Mouse (Mus musculus) testis, adult 2 months (tissue): ENCODE measurements around the gene Vps53. TPM values are rescaled to one million over a fixed set of nuclear protein-coding genes. Genes with fewer than 3 reads are reported as not detected.

ENCODE experiments used
- H3K27ac ChIP-seq: fragments of 200-500 bp; 2 replicates; pipeline ENCODE4 v1.5.1; 2012; ENCODE audit warnings: low read depth, low read length; ENCODE audit not compliant: control insufficient read depth, insufficient read depth
- H3K27me3 ChIP-seq: fragments of 200-500 bp; 2 replicates; pipeline ENCODE4 v1.6.1; 2012; ENCODE audit warnings: mild to moderate bottlenecking, low read length, moderate library complexity; ENCODE audit not compliant: control insufficient read depth, insufficient read depth
- H3K36me3 ChIP-seq: fragments of 200-500 bp; 2 replicates; pipeline ENCODE4 v1.6.1; 2012; ENCODE audit warnings: mild to moderate bottlenecking, low read length; ENCODE audit not compliant: control insufficient read depth, insufficient read depth
- H3K4me1 ChIP-seq: fragments of 200-500 bp; 2 replicates; pipeline ENCODE4 v1.6.1; 2012; ENCODE audit warnings: low read length; ENCODE audit not compliant: control insufficient read depth, insufficient read depth
- H3K4me3 ChIP-seq: fragments of 200-500 bp; 2 replicates; pipeline ENCODE4 v1.5.1; 2012; ENCODE audit warnings: low read depth, mild to moderate bottlenecking, low read length, moderate library complexity, mixed read lengths; ENCODE audit not compliant: control insufficient read depth
- CTCF ChIP-seq: fragments of 200-500 bp; IDR thresholded peaks from 2 replicates; pipeline ENCODE4 v1.5.1; 2012; ENCODE audit warnings: low read depth, mild to moderate bottlenecking, inconsistent platforms, low read length, moderate library complexity; ENCODE audit not compliant: control insufficient read depth, insufficient read depth, insufficient replicate concordance
- POLR2A ChIP-seq: fragments of 200-500 bp; IDR thresholded peaks from 2 replicates; pipeline ENCODE4 v1.6.1; 2012; ENCODE audit warnings: low read depth, mild to moderate bottlenecking, inconsistent platforms, low read length, moderate library complexity; ENCODE audit not compliant: control insufficient read depth
- polyA plus RNA-seq: library from polyadenylated mRNA; depleted of rRNA; stranded (reverse); fragments of >200 nt; gene quantifications from 2 replicates; pipeline ENCODE4 v1.2.3, GENCODE M21; 2012

Gene Vps53
- polyA plus RNA-seq, 1 experiment, result 11.5 TPM

DNA sequence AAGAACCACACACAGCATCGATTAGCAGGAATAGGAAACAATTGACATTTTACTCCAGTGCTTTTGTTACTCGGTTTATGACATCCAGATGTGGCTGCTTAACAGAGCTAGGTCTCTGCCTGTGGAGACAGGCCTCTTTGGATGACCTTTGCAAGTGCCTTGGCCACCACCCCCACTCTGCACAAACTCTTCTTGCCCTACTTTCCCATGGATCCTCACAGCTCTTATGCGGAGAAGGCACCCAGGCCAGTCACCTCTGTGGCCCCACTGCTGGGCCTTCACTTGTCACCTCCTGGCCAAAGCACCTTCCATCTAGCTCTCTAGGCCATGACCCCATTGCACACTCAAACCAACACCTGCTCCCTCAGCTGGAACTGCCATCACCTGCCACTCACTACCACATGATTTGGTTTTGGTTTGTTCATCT, 95.5 kb downstream of the Vps53 start:
- Histone ChIP-seq H3K27ac (no peak overlapping the region), H3K27me3 (no peaks in the 10 kb centered on the region), H3K4me3 (no peak overlapping the region), H3K4me1 (no peaks in the 10 kb centered on the region), H3K36me3 (no peaks in the 10 kb centered on the region; the same call in 1 of the 2 replicates)
- TF ChIP-seq POLR2A (no peak), CTCF (no peak)

DNA sequence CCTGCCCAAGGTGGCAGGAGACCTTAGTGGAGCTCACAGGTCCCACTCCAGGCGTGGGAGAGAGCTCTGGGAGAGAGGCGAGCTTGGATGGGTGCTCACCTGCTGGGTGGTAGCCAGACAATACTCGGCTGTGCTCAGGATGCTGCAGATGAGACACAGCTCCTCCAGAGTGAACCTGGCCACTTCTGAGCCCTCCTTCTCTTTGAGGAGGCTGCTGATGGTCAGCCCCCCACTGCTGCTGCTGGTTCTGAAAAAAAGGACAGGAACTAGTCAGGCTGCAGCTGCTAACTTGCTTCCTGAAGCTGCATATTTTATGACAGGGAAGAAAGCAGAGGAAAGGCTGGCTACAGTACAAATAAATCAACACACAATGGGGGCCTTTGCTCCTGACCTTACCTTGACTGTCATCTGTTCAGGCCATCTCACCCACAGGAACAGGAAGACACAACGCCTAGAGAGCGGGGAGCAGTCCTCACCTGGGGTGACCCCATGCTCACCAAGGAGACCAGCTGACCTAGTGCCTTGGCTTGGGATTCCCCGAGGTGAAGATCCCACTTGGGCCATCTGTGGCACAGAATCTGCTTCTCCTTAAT, 98.3 kb downstream of the Vps53 start:
- no peaks in the 10 kb centered on the region; the same call in 1 of the 2 replicates for H3K36me3 ChIP-seq
- no peak overlapping the region for H3K4me3 ChIP-seq
- H3K27ac ChIP-seq, result no peak overlapping the region
- H3K4me1 ChIP-seq, result no peaks in the 10 kb centered on the region
- no peaks in the 10 kb centered on the region for H3K27me3 ChIP-seq
- TF ChIP-seq CTCF (no peak), POLR2A (no peak)

- H3K27me3 ChIP-seq, result no peaks in the 10 kb centered on the region
- H3K36me3 ChIP-seq, result no peaks in the 10 kb centered on the region; the same call in 1 of the 2 replicates
- H3K4me1 ChIP-seq, result no peaks in the 10 kb centered on the region
- no peak overlapping the region for H3K4me3 ChIP-seq
- TF ChIP-seq POLR2A (no peak), CTCF (no peak)
- no peak overlapping the region for H3K27ac ChIP-seq
Observed at GRCm38 (mm10) chr11:76080293-76080692, 99.2 kb downstream of the Vps53 start.

- Histone ChIP-seq H3K27me3 (no peaks in the 10 kb centered on the region), H3K27ac (no peak overlapping the region), H3K36me3 (no peaks in the 10 kb centered on the region; the same call in none of the 2 replicates), H3K4me1 (no peaks in the 10 kb centered on the region), H3K4me3 (no peak overlapping the region)
- no peak for TF ChIP-seq POLR2A
- TF ChIP-seq CTCF, result no peak
Observed at GRCm38 (mm10) chr11:76077341-76077740, 102.1 kb downstream of the Vps53 start.

DNA sequence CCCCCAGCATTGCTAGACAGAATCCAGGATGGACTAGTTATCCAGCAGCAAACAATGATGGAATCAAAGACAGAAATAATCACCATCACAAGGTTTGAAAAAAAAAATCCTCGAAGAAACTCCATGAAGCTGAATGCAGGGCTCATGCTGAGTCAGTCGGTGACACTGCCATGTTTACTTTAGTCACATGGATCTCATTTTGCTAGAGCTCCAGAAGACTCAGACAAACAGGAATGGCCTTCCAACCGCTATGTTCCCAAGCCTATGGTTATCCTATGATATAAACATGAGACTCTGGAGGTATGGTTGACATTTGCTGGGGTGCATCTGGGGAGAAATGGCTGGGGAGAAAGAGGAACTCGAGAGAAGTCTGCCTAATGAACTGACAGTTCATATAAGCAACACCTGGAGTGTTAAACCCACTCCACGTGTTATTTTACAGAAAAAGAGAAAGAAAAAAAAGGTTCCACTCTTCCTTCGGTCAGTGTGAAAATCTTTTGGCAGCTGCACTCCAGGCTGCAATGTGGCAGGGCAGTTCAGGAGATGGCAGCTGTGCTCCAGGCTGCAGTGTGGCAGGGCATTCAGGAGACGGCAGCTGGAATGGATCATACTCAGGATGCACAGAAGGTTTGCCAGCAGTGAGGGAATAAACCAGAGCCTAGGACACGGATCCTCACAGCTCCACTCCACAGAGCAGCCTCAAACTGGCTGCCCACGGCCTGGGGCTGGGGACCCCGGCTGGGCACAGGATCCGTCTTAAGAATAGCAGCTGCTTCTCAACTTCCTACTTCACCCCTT, 105.0 kb downstream of the Vps53 start:
- H3K4me3 ChIP-seq, result no peak overlapping the region
- H3K27ac ChIP-seq, result no peak overlapping the region
- no peaks in the 10 kb centered on the region for H3K4me1 ChIP-seq
- TF ChIP-seq CTCF (no peak), POLR2A (no peak)
- H3K36me3 ChIP-seq, result no peaks in the 10 kb centered on the region; the same call in 1 of the 2 replicates
- no peaks in the 10 kb centered on the region for H3K27me3 ChIP-seq

GRCm38 (mm10) chr11:76069816-76070215, 109.6 kb downstream of the Vps53 start:
- TF ChIP-seq CTCF (no peak), POLR2A (no peak)
- H3K36me3 ChIP-seq, result no peaks in the 10 kb centered on the region; the same call in 1 of the 2 replicates
- H3K4me3 ChIP-seq, result no peak overlapping the region
- no peak overlapping the region for H3K27ac ChIP-seq
- H3K4me1 ChIP-seq, result no peaks in the 10 kb centered on the region
- no peaks in the 10 kb centered on the region for H3K27me3 ChIP-seq

DNA sequence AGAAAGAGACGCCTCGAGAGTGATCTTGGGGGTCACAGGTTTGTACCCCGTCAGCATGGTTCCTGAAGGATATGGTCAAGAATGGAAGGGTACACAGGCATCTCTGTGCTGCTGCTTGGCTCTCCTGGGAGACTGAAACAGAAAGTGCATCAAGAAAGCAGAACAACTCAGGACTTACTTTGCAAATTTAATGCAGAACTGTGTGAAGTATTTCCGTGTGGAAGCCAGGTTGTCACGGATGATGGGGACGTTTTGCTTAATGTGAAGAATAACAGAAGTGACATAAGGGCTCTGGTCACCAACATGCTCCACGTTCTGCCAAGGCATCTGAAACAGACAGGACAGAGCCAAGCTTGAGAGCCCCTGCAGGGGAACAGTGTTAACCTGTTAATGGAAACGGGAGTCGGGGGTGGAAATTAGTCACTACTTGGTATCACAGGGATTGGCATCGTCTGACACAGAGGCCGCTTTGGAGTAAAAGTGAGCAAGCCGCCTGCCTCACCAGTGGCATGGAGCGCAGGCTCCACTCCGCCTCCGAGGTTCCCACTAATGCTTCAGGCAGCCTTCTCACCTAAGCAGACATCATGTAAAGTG, 112.8 kb downstream of the Vps53 start:
- Histone ChIP-seq H3K4me1 (no peaks in the 10 kb centered on the region), H3K27ac (no peak overlapping the region), H3K36me3 (no peaks in the 10 kb centered on the region; the same call in 1 of the 2 replicates), H3K4me3 (no peak overlapping the region), H3K27me3 (no peaks in the 10 kb centered on the region)
- no peak for TF ChIP-seq POLR2A
